Mouse (Mus musculus): ENCODE measurements at regions not wholly inside any gene's neighbourhood (a gene's known extent, or its start where the extent isn't known, plus 50 kb on each side); places are given as distances from the start of the nearest gene placed in this dataset.

DNA sequence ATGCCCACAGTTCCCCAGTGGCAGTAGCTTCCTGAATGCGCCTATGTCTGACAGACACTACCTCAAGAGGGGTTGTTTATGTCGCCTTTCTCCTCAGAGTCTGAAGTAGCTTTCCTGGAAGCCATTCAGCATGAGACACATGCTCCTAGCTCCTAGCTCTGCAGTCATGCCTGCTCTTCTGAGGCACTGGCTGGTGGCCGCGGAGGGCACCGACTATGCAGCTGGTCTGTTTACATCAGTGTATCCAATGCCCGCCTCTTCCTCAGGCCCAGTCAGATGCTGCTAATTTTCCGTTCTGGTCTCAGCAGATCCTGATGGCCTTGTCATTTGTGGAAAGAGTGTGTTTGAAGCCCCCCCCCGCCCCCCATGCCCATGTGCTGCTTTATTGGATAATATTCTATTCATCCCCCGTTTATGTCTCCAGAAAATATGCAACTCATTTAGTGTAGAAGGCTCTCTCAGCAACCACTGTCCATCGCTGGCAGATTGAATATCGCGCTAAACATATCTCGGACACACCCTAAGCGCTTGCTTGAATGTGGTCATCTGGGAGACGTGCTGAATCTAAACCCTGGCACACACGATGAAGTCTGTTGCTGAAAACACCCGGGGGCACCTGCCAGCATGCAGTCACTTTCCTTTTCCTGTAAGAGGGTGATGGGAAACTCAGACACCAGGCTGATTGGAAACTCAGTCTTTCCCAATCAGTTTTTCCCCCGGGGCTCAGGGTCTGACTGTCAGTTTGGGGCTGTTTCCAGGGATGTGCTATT, 73.9 kb downstream of the Ackr3 start:
- Histone ChIP-seq H3K4me3 (replicated peaks; ENCODE audit: low read length) (no peak overlapping the region), H3K9ac (no peak overlapping the region), H3K27me3 (ENCODE audit: control insufficient read depth, insufficient read depth, low read length) (no peaks in the 10 kb centered on the region), H3K36me3 (replicated peaks; ENCODE audit: control insufficient read depth, insufficient read depth) (no peaks in the 10 kb centered on the region), H3K4me1 (replicated peaks; ENCODE audit: control insufficient read depth, insufficient read depth, low read length) (peaks cover 12% of the 10 kb centered on the region; the same call in 1 of the 2 replicates), H3K27ac (no peak overlapping the region), H3K9me3 (ENCODE audit: control insufficient read depth, low read length) (no peaks in the 10 kb centered on the region), H3K4me2 (replicated peaks) (no peak overlapping the region)
- 77% methylated on average over 18 of the region's 18 CpGs for WGBS
- DNase-seq (ENCODE audit: low spot score) (no peak), ATAC-seq (ENCODE audit: low FRiP score) (no peak)

DNA sequence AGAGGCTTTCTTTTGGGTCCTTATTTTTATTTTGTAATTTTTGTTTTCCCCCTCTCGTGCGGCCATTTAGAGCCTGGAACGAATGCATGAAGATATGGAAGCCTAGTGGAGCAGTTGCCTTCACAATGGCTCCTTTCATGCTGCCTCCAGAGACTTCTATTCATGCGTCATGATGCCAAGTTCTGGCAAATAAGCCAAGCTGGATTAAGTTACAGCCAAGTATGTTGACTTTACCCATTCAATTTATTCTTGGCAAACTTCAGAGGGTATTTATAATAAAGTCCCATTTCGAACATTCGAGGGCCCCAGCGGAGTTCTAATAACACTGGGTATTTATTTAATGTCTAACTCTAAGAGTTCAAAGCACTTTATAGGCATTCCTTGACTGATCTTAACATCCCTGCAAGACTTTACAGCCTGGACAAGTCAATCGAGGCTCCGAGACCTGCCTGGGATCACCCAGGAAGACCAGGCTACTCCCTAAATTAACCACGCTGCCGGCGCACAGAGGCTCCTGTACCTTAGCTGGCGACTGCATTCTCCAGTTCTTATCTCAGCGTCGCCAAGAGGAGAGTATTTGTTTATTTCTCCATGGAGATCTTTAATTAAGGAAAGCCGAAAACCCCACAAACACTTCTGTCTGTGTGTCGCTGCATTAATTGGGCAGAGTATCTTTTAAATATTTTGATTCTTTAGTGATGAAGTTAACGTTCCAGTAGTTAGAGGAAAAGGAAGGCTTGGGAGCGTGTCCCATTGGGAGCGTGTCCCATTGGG, 75.5 kb downstream of the Ackr3 start:
- WGBS: 62% methylated on average over 20 of the region's 20 CpGs
- Histone ChIP-seq H3K4me1 (replicated peaks; ENCODE audit: control insufficient read depth, insufficient read depth, low read length) (peaks cover 22% of the 10 kb centered on the region), H3K4me2 (replicated peaks) (no peak overlapping the region), H3K9me3 (ENCODE audit: control insufficient read depth, low read length) (no peaks in the 10 kb centered on the region), H3K9ac (no peak overlapping the region), H3K27ac (peak overlapping the region; percentile 49; the same call in 1 of the 2 replicates), H3K36me3 (replicated peaks; ENCODE audit: control insufficient read depth, insufficient read depth) (no peaks in the 10 kb centered on the region), H3K4me3 (replicated peaks; ENCODE audit: low read length) (no peak overlapping the region), H3K27me3 (ENCODE audit: control insufficient read depth, insufficient read depth, low read length) (no peaks in the 10 kb centered on the region)
- ATAC-seq (ENCODE audit: low FRiP score): no peak
- DNase-seq (ENCODE audit: low spot score): peak; percentile 60

DNA sequence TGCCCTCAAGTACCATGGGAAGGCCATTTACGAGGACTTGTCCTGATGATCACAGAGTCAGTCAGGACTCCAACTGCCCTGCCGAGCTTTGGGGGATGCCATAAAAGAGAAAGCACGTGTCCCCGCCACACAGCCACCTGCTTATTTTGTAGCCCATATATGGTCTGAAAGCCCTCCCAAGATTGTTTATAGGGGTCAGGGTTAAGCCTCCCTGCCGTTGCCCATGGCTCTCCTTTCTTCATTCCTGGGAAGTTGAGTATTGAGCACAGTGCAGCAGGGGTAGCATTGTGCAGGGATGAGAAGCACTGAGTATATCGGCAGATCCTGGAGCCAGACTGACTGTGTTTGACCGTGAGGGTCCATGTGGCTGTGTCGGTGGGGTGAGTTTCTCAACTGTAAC, 76.4 kb downstream of the Ackr3 start:
- ATAC-seq (ENCODE audit: low FRiP score) (no peak), DNase-seq (ENCODE audit: low spot score) (no peak)
- Histone ChIP-seq H3K27ac (no peak overlapping the region), H3K4me2 (replicated peaks) (no peak overlapping the region), H3K9ac (no peak overlapping the region), H3K4me1 (replicated peaks; ENCODE audit: control insufficient read depth, insufficient read depth, low read length) (peaks cover 32% of the 10 kb centered on the region), H3K36me3 (replicated peaks; ENCODE audit: control insufficient read depth, insufficient read depth) (no peaks in the 10 kb centered on the region), H3K9me3 (ENCODE audit: control insufficient read depth, low read length) (no peaks in the 10 kb centered on the region), H3K27me3 (ENCODE audit: control insufficient read depth, insufficient read depth, low read length) (no peaks in the 10 kb centered on the region), H3K4me3 (replicated peaks; ENCODE audit: low read length) (no peak overlapping the region)
- WGBS: 76% methylated on average over 8 of the region's 8 CpGs

DNA sequence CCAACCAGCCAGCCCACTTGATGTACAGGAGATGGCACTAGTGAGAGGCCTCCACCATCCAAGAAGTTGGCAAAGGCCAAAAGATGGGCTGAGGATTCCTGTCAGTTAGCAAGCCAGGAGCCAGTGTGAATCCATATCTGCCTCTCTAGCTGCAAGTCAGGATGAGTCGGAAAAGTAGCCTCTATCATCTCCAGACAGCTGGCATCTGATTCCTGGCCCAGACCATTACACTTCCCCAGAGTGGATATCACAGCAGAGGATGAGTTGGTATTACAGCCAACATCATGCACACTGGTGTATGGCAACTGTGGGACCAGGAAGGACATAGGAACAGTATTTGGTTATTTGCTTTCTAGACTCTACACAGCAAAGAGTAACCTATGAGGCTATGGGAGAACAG, 77.5 kb downstream of the Ackr3 start:
- no peak overlapping the region for H3K4me2 ChIP-seq (replicated peaks)
- H3K4me3 ChIP-seq (replicated peaks; ENCODE audit: low read length): no peak overlapping the region
- DNase-seq (ENCODE audit: low spot score) (no peak), ATAC-seq (ENCODE audit: low FRiP score) (no peak)
- H3K27me3 ChIP-seq (ENCODE audit: control insufficient read depth, insufficient read depth, low read length): no peaks in the 10 kb centered on the region
- no peak overlapping the region for H3K9ac ChIP-seq
- no peak overlapping the region for H3K27ac ChIP-seq
- H3K4me1 ChIP-seq (replicated peaks; ENCODE audit: control insufficient read depth, insufficient read depth, low read length): peaks cover 41% of the 10 kb centered on the region
- H3K9me3 ChIP-seq (ENCODE audit: control insufficient read depth, low read length): no peaks in the 10 kb centered on the region
- WGBS: 100% methylated on average over 1 of the region's 1 CpGs
- no peaks in the 10 kb centered on the region for H3K36me3 ChIP-seq (replicated peaks; ENCODE audit: control insufficient read depth, insufficient read depth)

DNA sequence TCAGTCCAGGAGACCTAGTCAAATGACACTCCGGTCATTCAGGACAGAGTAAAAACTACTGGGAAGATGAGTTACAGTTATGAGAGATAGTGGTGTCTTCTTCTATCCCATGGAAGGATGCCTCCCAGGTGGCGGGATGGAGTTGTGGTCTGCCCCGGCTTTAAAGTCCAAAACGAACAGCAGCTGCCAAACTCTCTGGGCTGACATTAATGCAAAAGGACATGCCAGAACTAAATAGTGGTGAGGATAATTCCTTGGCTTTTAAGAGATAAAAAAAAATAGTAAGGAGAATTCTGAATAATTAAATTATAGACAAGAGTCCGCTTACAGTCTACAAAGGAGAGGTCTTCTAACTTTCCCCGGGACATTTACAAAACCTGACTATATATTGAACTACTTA, 78.2 kb downstream of the Ackr3 start:
- 93% methylated on average over 6 of the region's 6 CpGs for WGBS
- H3K4me1 ChIP-seq (replicated peaks; ENCODE audit: control insufficient read depth, insufficient read depth, low read length): peaks cover 41% of the 10 kb centered on the region
- H3K27ac ChIP-seq: no peak overlapping the region
- DNase-seq (ENCODE audit: low spot score) (no peak), ATAC-seq (ENCODE audit: low FRiP score) (no peak)
- no peak overlapping the region for H3K9ac ChIP-seq
- H3K36me3 ChIP-seq (replicated peaks; ENCODE audit: control insufficient read depth, insufficient read depth): no peaks in the 10 kb centered on the region
- no peaks in the 10 kb centered on the region for H3K9me3 ChIP-seq (ENCODE audit: control insufficient read depth, low read length)
- H3K27me3 ChIP-seq (ENCODE audit: control insufficient read depth, insufficient read depth, low read length): no peaks in the 10 kb centered on the region
- H3K4me2 ChIP-seq (replicated peaks): no peak overlapping the region
- H3K4me3 ChIP-seq (replicated peaks; ENCODE audit: low read length): no peak overlapping the region

DNA sequence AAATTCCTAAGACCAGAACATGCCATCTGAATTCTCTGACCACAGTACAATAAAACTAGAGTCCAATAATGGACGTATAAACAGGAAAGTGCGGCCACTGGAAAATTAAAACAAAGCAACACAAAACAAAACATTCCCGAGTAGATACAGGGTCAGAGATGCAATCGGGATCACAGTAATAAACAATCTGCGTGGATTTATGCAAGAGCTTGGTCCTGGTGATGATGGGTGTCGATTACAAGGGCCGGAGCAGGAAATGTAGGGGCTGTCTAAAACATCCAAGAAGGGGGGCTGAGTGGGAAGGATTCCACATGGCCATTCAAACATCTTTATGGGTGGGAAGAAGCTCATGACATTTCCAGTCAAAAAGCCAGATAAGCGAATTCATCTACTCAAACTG, 78.6 kb downstream of the Ackr3 start:
- Histone ChIP-seq H3K4me3 (replicated peaks; ENCODE audit: low read length) (no peak overlapping the region), H3K36me3 (replicated peaks; ENCODE audit: control insufficient read depth, insufficient read depth) (no peaks in the 10 kb centered on the region), H3K27ac (no peak overlapping the region), H3K4me1 (replicated peaks; ENCODE audit: control insufficient read depth, insufficient read depth, low read length) (peaks cover 41% of the 10 kb centered on the region), H3K4me2 (replicated peaks) (no peak overlapping the region), H3K9ac (no peak overlapping the region), H3K27me3 (ENCODE audit: control insufficient read depth, insufficient read depth, low read length) (no peaks in the 10 kb centered on the region), H3K9me3 (ENCODE audit: control insufficient read depth, low read length) (no peaks in the 10 kb centered on the region)
- WGBS: 81% methylated on average over 8 of the region's 8 CpGs
- DNase-seq (ENCODE audit: low spot score) (no peak), ATAC-seq (ENCODE audit: low FRiP score) (no peak)

DNA sequence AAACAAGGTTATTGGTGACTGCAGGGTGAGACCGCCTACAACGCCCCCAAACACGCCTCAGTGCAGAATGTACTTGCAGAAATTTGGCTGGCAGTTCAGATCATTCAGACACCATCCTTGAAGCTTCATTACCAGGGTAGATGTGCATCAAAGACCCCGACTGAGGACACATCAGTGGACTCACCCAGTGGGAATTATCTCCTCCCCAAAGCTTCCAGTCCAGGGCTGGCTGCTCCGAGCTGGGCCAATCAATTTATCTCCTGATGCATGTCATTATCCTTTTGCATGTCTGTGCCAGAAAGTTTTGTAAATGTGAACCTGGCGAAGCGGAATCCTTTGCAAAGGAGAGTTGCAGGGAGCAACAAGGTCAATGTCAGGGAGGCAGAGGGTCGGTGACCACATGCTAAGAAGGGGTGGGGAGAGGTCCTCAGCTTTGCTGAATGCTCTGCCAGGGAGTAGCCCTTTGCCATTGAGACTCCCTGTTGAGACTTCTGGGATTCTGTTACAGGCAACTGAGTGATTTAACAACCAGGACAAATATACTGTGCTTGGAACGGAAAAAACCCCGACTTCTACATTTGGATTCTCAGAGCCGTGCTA, 79.5 kb downstream of the Ackr3 start:
- no peaks in the 10 kb centered on the region for H3K36me3 ChIP-seq (replicated peaks; ENCODE audit: control insufficient read depth, insufficient read depth)
- H3K27me3 ChIP-seq (ENCODE audit: control insufficient read depth, insufficient read depth, low read length): no peaks in the 10 kb centered on the region
- no peak overlapping the region for H3K27ac ChIP-seq
- peaks cover 36% of the 10 kb centered on the region for H3K4me1 ChIP-seq (replicated peaks; ENCODE audit: control insufficient read depth, insufficient read depth, low read length)
- H3K9me3 ChIP-seq (ENCODE audit: control insufficient read depth, low read length): no peaks in the 10 kb centered on the region
- H3K4me3 ChIP-seq (replicated peaks; ENCODE audit: low read length): no peak overlapping the region
- 30% methylated on average over 11 of the region's 11 CpGs for WGBS
- no peak overlapping the region for H3K4me2 ChIP-seq (replicated peaks)
- no peak overlapping the region for H3K9ac ChIP-seq
- no peak for ATAC-seq (ENCODE audit: low FRiP score)
- no peak for DNase-seq (ENCODE audit: low spot score)

DNA sequence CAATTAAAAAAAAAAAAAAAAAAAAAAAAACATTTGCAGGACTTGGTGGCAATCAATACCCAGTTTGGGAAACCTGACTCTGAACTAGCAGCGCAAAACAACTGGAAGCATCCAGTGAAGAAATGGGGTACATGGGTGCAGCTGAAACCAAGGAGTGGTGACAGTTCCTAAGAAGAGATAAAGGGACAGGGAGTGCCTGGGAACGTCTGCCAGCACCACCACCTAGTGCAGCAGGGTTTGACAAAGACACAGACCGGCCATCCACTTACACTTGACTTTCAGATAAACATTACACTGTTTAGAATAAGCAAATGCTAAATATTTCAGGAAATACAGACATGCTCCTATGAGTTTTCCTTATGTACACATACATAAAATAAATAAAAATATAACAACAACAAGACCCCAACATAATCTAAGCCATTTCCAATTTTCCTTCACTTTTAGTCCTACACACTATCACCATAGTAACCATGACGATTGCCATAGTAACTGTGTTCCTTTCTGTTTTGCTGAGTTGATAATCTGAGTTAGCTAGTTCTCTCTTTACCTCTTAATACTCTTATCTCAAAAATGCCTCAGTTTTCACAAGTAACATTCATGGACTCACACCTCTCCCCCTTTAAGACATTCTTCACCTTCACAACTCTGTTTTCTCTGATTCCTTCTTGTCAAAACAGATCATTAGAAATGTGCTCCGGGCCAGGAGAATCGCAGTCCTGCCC, 80.3 kb downstream of the Ackr3 start:
- peak; percentile 57 for DNase-seq (ENCODE audit: low spot score)
- no peak overlapping the region for H3K9ac ChIP-seq
- H3K4me2 ChIP-seq (replicated peaks): no peak overlapping the region
- no peak for ATAC-seq (ENCODE audit: low FRiP score)
- H3K4me3 ChIP-seq (replicated peaks; ENCODE audit: low read length): no peak overlapping the region
- H3K4me1 ChIP-seq (replicated peaks; ENCODE audit: control insufficient read depth, insufficient read depth, low read length): peaks cover 38% of the 10 kb centered on the region
- WGBS: 66% methylated on average over 6 of the region's 6 CpGs
- H3K36me3 ChIP-seq (replicated peaks; ENCODE audit: control insufficient read depth, insufficient read depth): no peaks in the 10 kb centered on the region
- H3K27ac ChIP-seq: no peak overlapping the region
- no peaks in the 10 kb centered on the region for H3K9me3 ChIP-seq (ENCODE audit: control insufficient read depth, low read length)
- H3K27me3 ChIP-seq (ENCODE audit: control insufficient read depth, insufficient read depth, low read length): no peaks in the 10 kb centered on the region

DNA sequence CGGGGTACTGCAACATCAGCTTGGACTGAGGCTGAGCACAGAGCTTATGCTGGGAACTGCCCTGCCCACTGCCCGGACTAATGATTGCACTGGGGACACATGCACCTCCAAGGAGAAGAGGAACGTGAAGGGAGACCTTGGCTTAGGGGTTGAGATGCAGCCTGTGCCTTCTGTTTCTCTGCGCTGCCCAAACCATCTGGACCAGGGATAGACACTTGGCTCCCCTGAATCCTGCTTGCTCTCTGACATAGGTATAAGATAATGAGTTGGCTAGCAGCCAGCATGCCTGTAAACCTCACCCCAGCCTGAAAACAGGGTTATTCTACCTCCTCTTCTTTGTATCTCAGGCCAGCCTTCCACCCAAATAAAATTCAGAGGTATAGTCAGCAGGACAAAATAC, 81.5 kb downstream of the Ackr3 start:
- Histone ChIP-seq H3K9me3 (ENCODE audit: control insufficient read depth, low read length) (no peaks in the 10 kb centered on the region), H3K4me3 (replicated peaks; ENCODE audit: low read length) (no peak overlapping the region), H3K27ac (no peak overlapping the region), H3K9ac (no peak overlapping the region), H3K4me2 (replicated peaks) (no peak overlapping the region), H3K27me3 (ENCODE audit: control insufficient read depth, insufficient read depth, low read length) (no peaks in the 10 kb centered on the region), H3K36me3 (replicated peaks; ENCODE audit: control insufficient read depth, insufficient read depth) (no peaks in the 10 kb centered on the region), H3K4me1 (replicated peaks; ENCODE audit: control insufficient read depth, insufficient read depth, low read length) (peaks cover 46% of the 10 kb centered on the region)
- no peak for ATAC-seq (ENCODE audit: low FRiP score)
- no peak for DNase-seq (ENCODE audit: low spot score)
- 37% methylated on average over 4 of the region's 4 CpGs for WGBS
